Comparison of ENCODE assay signal across 8 mouse cellular contexts in genomic region chr11:103292152-103292889, GRCm38 (mm10). TPM values are rescaled to one million over a fixed set of nuclear protein-coding genes. Genes with fewer than 3 reads are reported as not detected.
A peak's percentile ranks its signal among the peaks of the same experiment; 100 is the strongest.
DNase-seq lines count a peak whose midpoint lies in the region; ATAC-seq lines count a peak whose summit lies in the region.

No protein-coding gene starts in this region.

- 0 out of 2 replicates have a peak overlapping the region, but pooled peaks have one; percentile 12 for H3K4me2 ChIP-seq in neural tube, embryonic 12.5 days (replicated peaks)
- 0 out of 2 replicates have a peak overlapping the region, but pooled peaks have one; percentile 12 for H3K4me2 ChIP-seq in embryonic facial prominence, embryonic 14.5 days (ENCODE audit: low read depth, low read length)
- no peak overlapping the region for H3K4me2 ChIP-seq in hindbrain, embryonic 14.5 days (replicated peaks)

- H3K9ac ChIP-seq in neural tube, embryonic 12.5 days: no peak overlapping the region
- H3K9ac ChIP-seq in embryonic facial prominence, embryonic 14.5 days (ENCODE audit: low read depth, low read length): no peak overlapping the region
- no peak overlapping the region for H3K9ac ChIP-seq in hindbrain, embryonic 14.5 days

- no peak for DNase-seq in neural tube, embryonic 10.5 days (ENCODE audit: extremely low spot score, low spot score)
- DNase-seq in embryonic facial prominence, embryonic 14.5 days (ENCODE audit: low spot score): peak; percentile 84
- peak; percentile 58 for DNase-seq in heart, postnatal 25 days (ENCODE audit: low spot score)
- peak; percentile 79 for DNase-seq in lung, postnatal 10 days
- no peak for DNase-seq in hindbrain, embryonic 14.5 days (ENCODE audit: low spot score)
- no peak for DNase-seq in left cerebral cortex, postnatal 36 days (ENCODE audit: low spot score in 2 of 2)
- no peak for DNase-seq in frontal cortex, adult 2 months (ENCODE audit: extremely low spot score in 1 of 2, low spot score in 1 of 2)

- ATAC-seq in neural tube, embryonic 12.5 days (ENCODE audit: low FRiP score, low read depth): no peak
- peak; percentile 37; the same call in 1 of the 2 replicates for ATAC-seq in embryonic facial prominence, embryonic 14.5 days (ENCODE audit: low read depth)
- no peak for ATAC-seq in hindbrain, embryonic 14.5 days (ENCODE audit: low FRiP score)

- no peak overlapping the region for H3K4me3 ChIP-seq in neural tube, embryonic 12.5 days
- no peak overlapping the region for H3K4me3 ChIP-seq in embryonic facial prominence, embryonic 14.5 days (ENCODE audit: low read depth, low read length)
- H3K4me3 ChIP-seq in hindbrain, embryonic 14.5 days (replicated peaks; ENCODE audit: low read length): no peak overlapping the region

- H3K4me1 ChIP-seq in neural tube, embryonic 12.5 days: no peaks in the 10 kb centered on the region
- peaks cover 30% of the 10 kb centered on the region for H3K4me1 ChIP-seq in embryonic facial prominence, embryonic 14.5 days (ENCODE audit: control insufficient read depth, insufficient read depth, low read length)
- H3K4me1 ChIP-seq in hindbrain, embryonic 14.5 days (replicated peaks; ENCODE audit: control insufficient read depth, insufficient read depth, low read length): 0 out of 2 replicates have a peak, but pooled peaks cover 8% of the 10 kb centered on the region

- H3K9me3 ChIP-seq in neural tube, embryonic 12.5 days: no peaks in the 10 kb centered on the region
- no peaks in the 10 kb centered on the region for H3K9me3 ChIP-seq in embryonic facial prominence, embryonic 14.5 days (ENCODE audit: control insufficient read depth, low read length)
- H3K9me3 ChIP-seq in hindbrain, embryonic 14.5 days (ENCODE audit: control insufficient read depth, low read length): no peaks in the 10 kb centered on the region

- H3K27ac ChIP-seq in neural tube, embryonic 12.5 days: no peak overlapping the region
- H3K27ac ChIP-seq in embryonic facial prominence, embryonic 14.5 days (replicated peaks; ENCODE audit: low read depth, low read length): peak overlapping the region; percentile 46; the same call in 1 of the 2 replicates
- H3K27ac ChIP-seq in hindbrain, embryonic 14.5 days: no peak overlapping the region

- no peaks in the 10 kb centered on the region for H3K27me3 ChIP-seq in neural tube, embryonic 12.5 days (replicated peaks)
- H3K27me3 ChIP-seq in embryonic facial prominence, embryonic 14.5 days (replicated peaks; ENCODE audit: control insufficient read depth, insufficient read depth, low read length): no peaks in the 10 kb centered on the region
- H3K27me3 ChIP-seq in hindbrain, embryonic 14.5 days (ENCODE audit: control insufficient read depth, insufficient read depth, low read length): no peaks in the 10 kb centered on the region

- WGBS in neural tube, embryonic 12.5 days: 21% methylated on average over 14 of the region's 14 CpGs
- WGBS in embryonic facial prominence, embryonic 14.5 days: 19% methylated on average over 14 of the region's 14 CpGs
- 32% methylated on average over 14 of the region's 14 CpGs for WGBS in hindbrain, embryonic 14.5 days

- H3K36me3 ChIP-seq in neural tube, embryonic 12.5 days: no peaks in the 10 kb centered on the region
- H3K36me3 ChIP-seq in embryonic facial prominence, embryonic 14.5 days (ENCODE audit: control insufficient read depth, insufficient read depth, low read length): no peaks in the 10 kb centered on the region
- H3K36me3 ChIP-seq in hindbrain, embryonic 14.5 days (replicated peaks; ENCODE audit: control insufficient read depth, insufficient read depth): no peaks in the 10 kb centered on the region

- intact Hi-C loops in heart, postnatal 25 days (cut with DNase I): no loop called here
- intact Hi-C loops in left cerebral cortex, postnatal 36 days (cut with DNase I): no loop called here

RNA-seq across cellular contexts. Expression of gene Map3k14, which starts 25.0 kb away (rescaled TPM):
- 3.9 and 4.8 TPM in 2 replicates for polyA plus RNA-seq in neural tube, embryonic 12.5 days (2016; fragmentation: Nextera tagmentation; extraction: Ambion mirVana)
- polyA plus RNA-seq in embryonic facial prominence, embryonic 14.5 days (2014; fragmentation: Nextera tagmentation; extraction: Ambion mirVana): 4.6 and 5.1 TPM in 2 replicates
- total RNA-seq in heart, postnatal 25 days (2021): 1 to 10 TPM; 2.7 to 2.9 TPM
- 2.9 and 4.0 TPM in 2 replicates for polyA plus RNA-seq in hindbrain, embryonic 14.5 days (2014; fragmentation: Nextera tagmentation; extraction: Ambion mirVana)
- 1 to 10 TPM; 3.1 to 4.0 TPM for total RNA-seq in left cerebral cortex, postnatal 36 days (2021)
- polyA plus RNA-seq in frontal cortex, adult 2 months (2012; rRNA removed): 3.8 and 4.3 TPM in 2 replicates

Comparison
In these comparisons a context has a peak if more than half of its experiments do, and no peak if none do; other contexts are left out.
1. DNase-seq: peak in embryonic facial prominence, embryonic 14.5 days (single experiment), heart, postnatal 25 days (single experiment) and lung, postnatal 10 days (single experiment); none in neural tube, embryonic 10.5 days (single experiment), hindbrain, embryonic 14.5 days (single experiment), left cerebral cortex, postnatal 36 days (0 of 2) and frontal cortex, adult 2 months (0 of 2).